Mouse (Mus musculus): Measurements from ENCODE around the gene Dus3l.

The Dus3l gene

DNA sequence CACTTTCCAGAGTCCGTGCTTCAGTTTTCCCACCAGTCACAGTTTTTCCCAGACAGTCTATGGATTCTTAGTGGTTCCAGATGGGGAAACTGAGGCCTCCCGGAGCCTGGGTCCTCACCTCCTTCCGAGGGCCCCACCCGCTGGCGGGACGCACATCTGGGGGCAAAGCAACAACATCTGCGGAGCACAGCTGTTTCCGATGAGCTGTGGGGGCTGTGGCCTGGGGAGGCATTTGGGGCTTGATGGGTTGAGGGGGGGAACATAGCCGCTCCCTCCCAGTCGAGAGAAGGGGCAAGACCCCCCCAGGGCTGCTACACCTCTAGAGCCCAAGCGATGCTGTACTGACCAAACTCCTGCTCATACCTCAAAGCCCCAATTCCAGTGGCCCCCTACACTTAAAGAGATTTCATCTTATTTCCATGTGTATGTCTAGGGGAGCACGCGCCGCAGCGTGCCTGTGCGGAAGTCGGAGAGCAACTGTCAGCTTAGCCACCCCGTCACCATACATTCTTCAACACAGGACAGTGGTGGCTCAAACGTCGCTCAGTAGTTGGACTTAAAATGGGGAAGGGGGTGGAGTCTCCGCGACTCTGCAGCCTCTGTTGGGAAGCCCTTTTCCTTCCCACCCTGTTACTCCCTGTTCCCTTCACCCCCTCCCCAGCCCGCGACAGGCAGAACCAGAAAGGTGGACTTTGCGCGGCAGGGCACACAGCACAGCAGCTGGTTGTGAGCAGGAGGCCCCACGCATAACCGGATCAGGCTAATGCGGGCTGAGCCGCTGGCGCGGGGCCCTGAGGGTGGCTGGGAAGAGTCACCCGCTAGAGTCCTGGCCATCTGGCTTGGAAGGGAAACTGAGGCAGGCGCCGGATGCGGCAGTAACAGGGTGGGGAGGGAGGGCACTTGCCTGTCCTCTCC, 10.0 kb upstream of the Dus3l start:
- no peak for DNase-seq (ENCODE audit: low spot score)

DNA sequence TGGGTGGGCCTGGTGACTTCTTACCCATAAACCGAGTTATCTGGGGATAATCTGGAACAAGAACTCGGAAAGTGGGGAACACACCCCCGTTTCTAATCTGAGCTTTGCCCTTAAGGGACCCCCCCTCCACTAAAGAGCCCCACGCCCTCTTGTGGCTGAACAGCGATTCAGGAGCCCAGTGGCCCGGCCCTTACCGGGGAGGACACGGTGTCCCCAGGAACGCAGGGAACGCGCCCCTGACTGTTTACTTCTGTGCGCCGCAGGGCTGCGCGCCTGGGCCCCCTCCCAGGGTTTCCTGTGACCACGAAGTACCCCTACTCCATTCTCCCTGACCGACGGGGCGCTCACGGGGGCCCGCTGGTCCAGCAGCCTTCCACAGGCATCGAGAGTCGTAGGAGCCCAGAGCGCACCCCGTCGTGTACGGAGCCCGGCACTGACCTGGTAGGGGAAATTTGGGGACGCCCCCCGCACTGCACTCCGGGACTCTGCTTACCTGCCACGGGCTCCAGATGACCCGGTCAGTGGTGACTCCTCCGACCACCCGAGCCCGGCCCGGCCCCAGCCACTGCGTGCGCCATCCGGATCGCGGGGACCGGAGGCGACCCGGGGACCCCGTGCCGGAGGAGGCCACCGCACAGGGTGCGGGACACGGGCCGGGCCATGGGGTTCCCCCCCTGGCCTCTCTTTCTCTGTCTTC, 7.7 kb upstream of the Dus3l start:
- DNase-seq (ENCODE audit: low spot score) = no peak

DNA sequence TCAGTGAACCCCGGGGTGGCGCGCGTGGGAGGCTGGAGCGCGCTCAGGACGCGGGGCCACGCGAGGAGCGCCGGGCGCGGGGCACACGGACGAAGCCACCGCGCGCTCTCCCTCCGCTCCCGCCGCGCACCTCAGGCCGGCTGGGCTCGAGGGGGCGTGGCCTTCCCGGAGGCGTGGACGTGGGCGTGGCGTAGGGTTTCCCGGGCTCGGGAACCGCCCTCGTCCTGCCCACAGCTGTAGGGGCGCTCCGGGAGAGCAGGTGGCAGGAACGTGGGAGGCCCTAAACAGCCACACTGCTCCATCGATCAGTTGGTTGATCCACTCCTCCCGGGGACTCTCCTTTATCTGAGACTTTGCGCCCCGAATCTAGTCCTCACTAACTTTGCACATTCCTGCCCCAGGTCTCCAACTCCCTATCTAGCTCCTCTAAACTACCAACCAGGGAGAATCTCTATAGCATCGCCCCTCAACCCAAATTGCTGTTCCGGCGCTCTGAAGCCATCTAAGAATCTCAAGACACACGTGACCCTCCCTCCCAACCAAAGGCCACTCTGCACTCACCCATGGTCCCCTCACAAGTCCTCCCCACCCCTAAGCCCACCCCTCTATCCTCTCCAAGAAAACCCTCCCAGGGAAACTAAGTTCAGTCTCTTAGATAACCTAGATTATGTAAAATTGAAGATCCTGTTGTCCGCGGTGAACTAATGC, 7.0 kb upstream of the Dus3l start, which contains the start of gene Nrtn:
Nrtn (minus strand) TSS at position 115 of the 708 bp plus-strand sequence.
- DNase-seq (ENCODE audit: low spot score) = no peak

DNA sequence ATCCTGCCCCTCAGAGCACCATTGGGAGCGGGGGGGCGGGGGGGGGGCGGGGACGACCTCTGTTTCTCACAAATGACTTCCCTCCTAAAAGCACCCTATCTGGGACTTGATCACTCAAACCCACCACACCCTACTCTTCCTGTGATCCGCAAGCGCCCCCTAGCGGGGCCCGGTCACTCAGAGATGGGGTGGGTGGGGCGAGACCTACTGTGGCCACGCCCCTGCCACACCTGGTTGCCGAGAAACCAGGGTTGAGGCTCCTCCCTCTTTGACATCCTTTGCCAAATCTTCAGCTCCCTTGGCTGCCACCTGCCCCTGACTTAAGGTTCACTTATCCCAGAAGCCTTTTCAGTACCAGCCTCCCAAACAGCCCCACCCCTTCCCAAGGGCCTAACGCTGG, 6.4 kb upstream of the Dus3l start:
- DNase-seq (ENCODE audit: low spot score) = no peak

DNA sequence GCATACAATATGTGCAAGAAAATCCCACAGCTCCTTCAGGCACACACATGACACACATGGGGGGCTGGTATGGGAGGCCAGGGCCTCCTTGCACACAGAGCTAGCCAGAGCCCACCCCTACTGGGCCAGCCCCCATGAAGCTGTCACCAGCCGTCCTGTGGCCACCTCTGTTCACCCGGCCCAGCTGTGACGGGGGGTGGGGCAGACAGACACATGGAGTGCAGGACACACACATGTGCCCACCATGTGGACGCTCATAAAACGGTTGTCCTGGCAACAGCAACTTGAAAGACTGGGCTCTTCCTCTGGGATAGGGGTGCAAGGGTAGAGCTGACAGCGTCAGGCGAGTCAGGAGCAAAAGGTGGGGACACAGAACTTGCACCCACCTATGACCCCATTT, 5.3 kb upstream of the Dus3l start:
- DNase-seq (ENCODE audit: low spot score) = no peak

DNA sequence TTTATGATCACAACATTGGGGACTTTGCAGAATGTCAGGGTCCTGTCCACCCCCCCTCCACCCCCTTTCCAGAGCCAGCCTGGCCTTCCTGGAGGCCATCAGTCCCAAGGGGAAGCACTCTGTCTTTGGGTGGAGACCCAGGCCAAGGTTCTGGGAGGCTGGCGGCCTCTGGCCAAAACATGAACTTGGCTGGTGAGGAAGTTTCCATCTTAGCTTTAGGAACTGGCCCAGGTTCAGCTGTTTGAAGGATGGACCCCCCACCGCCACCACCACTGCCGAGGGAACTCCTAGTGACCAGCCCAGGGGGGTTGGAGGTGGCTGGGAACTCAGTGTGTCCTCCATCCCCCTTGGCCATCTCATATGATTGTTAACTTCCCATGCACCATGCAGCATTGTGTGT, 3.5 kb upstream of the Dus3l start:
- no peak for DNase-seq (ENCODE audit: low spot score)

DNA sequence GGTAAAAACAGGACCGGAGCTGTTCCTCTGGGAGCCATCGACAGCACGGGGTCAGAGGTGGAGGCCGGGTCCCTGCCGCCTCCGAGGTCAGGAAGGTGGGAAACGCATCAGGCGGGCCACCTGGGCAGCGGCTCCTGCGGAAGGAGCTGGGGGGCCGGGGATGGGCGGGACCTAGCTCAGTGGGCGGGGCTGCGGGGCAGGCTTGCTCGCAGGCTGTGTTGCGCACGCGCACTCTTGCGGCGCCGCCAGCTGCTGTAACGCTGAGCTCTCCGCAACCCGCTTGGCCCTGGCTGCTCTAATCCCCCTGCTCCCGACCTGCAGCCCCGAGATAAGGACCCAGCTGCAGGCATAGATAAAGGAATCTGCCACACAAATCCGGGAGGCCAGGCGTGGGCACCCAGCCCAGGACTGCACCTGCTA, 2.6 kb upstream of the Dus3l start:
- no peak for DNase-seq (ENCODE audit: low spot score)

DNA sequence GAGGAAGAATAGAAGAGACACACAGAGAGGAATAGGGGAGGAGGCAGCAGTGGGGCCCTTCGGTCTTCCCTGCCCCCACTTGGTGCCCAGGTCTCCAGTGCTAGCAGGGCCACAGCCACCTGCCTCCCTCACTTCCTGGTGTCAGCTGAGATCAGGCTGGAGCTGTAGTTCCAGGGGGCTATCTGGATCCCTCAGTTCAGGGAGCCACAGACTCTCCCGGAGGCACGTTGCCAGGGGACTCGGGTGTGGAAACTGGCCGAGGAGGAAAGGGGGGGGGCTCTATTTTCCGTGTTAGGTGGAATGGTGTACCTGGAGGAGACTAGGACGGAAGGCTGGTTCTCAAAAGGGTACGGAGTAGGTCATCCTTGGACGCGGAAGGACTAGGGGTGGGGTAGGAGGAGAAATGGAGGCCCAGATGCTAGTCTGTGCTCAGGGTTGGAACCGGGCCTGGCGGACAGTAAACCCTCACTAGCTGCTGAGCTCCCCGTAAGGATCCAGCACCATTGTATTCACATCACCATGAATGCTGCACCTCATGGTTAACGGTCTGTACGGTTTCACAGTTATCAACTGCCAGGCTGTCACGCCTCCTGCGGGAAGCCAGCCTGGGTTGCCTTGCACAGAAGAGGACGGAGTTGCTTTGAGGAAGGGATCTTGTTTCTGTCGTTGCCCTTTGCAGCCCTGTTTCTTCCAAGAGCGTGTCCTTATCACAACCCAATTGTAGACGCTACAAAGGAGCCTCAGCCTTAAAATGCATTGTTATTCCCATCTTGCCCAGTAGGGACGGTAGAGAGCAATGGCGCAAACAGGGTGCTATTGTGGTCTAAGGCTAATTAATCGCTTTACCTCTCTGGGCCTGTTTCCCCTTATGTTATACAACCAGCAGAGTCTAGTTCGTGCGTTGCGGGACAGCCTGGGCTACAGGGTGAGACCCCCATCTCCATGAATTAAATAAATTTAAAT, 1.5 kb upstream of the Dus3l start:
- no peak for DNase-seq (ENCODE audit: low spot score)

DNA sequence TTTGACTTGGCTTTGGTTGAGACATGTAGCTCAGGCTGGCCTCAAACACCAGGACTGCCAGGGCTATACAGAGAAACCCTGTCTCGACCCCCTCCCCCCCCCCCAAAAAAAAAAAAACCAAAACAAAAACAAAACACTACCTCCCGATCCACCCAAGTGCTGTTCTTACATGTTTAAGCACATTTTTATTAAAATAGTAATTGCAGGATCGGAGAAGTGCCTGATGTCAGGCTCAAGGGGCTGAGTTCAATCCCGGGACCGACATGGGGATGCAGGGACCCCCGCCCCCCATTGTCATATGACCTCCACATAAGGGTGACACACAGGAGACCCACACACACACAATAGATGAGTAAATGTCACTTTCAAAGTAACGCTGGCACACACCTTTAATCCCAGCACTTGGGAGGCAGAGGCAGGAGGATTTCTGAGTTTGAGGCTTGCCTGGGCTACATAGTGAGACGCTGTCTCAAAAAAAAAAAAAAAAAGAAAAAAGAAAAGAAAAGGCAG, 761 bp upstream of the Dus3l start:
- no peak for DNase-seq (ENCODE audit: low spot score)

DNA sequence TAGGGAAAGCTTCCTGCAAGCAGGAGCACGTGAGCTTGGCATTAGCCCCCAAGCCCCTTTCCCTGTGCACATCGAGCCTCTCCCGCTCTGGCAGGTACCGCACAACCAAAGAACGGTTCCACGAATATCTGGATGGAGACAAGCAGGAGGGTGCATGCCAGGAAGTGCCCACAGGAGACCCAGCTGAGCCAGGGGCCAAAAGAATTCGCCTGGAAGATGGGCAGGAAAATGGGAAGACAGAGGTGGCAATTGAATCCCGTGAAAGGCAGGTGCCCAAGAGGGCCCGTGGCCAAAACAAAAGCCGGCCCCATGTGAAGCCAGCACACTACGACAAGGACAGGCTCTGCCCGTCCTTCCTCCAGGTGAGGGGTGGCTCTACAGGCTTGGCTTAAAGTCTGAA, 874 bp downstream of the Dus3l start:
- DNase-seq (ENCODE audit: low spot score) = no peak

DNA sequence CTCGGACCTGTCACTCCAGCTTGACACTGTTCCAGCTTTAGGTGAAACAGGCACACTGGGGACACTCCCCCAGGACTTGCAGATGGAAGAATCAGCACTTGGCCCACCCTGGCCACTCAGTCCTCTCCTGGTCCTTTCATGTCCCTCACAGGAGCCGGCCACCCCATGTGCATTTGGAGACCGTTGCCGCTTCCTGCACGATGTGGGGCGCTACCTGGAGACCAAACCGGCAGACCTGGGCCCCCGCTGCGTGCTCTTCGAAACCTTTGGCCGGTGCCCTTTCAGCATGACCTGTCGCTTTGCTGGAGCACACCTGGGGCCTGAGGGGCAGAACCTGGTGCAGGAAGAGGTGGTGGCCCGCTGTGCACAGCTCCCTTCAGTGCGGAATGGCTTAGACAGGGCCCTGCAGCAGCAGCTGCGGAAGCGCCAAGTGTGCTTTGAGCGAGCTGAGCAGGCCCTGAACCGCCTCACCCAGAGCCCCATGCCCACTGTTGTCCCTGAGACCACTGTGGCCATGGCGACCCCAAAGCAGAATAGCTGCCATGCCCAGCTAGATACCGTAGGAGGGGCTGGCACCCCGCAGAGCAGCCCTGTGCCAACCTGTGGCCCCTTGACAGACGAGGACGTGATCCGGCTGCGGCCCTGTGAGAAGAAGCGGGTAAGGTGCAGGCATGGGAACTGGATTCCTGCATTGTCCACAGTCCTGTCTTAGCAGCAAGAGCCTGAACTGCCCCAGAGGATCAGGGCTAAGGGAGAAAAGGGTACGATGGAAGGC, 2.3 kb downstream of the Dus3l start:
- DNase-seq (ENCODE audit: low spot score) = no peak

DNA sequence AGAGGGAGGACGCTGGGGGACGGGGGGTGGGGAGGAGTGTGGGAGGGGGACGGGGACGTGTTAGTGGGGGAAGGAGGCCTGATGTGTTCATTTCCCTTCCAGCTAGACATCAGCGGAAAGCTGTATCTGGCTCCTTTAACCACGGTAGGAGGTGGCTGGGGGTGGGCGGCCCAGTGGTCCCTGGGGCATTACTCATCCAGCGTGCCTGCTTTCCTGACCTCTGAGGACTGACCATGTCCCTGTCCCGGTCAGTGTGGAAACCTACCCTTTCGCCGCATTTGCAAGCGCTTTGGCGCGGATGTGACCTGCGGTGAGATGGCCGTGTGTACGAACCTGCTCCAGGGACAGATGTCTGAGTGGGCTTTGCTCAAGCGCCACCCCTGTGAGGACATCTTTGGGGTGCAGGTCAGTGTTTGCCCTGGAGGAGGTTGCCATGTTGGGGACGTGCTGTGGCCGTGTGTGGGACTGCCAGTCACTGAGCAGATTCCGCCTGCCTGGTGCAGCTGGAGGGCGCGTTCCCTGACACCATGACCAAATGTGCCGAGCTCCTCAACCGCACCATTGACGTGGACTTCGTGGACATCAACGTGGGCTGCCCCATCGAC, 3.1 kb downstream of the Dus3l start:
- no peak for DNase-seq (ENCODE audit: low spot score)

DNA sequence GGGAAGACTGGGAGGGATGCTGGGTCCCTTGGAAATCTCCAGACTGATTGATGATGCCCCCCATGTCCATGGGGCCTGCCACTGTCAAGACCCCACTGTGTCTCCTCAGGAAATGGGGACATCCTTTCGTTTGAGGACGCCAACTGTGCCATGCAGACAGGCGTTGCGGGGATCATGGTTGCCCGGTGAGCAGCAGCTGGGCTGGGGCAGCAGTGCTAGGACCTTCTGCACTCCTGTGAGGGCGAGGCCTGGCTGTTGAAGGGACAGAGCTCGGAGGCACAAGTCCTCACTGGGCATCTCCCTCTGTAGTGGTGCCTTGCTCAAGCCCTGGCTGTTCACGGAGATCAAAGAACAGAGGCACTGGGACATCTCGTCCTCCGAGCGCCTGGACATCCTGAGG, 4.4 kb downstream of the Dus3l start:
- no peak for DNase-seq (ENCODE audit: low spot score)

DNA sequence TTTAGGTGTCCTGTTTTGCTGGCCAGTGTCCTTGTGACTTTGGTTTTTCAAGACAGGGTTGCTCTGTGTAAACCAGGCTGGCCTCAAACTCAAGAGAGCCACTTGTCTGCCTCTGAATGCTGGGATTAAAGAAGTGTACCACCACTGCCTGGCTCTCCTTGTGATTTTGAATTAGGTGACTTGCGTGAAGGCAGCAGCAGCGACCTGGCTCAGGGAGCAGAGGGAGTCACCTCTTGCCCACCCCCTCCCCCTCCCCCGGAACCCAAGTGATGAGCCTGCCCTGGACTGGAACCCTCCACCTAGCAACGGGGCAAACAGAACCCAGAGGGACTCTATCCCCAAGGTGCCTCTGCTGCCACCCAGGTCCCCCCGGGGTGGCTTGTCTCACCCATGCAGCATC, 5.4 kb downstream of the Dus3l start, which contains the start of gene Prr22:
Prr22 (plus strand) TSS at position 301 of the 400 bp plus-strand sequence.
- DNase-seq (ENCODE audit: low spot score) = no peak

DNA sequence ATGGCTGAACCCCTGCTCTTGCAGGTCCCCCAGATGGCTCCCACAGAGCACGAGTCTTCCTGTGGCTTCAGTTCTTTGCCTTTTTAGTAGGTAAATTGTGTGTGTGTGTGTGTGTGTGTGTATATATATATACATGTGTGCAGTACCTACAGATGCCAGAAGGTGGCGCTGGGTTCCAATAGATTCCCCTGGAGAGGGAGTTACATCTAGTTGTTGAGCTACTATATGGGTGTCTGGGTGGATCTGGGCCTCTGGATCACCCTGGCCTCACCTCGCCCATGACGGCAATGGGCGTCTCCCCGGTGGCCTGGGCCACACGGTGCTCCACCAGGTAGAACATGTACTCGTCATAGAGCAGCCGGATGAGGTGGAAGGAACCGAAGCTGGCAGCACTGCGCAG, 13.0 kb downstream of the Dus3l start:
- no peak for DNase-seq (ENCODE audit: low spot score)

DNA sequence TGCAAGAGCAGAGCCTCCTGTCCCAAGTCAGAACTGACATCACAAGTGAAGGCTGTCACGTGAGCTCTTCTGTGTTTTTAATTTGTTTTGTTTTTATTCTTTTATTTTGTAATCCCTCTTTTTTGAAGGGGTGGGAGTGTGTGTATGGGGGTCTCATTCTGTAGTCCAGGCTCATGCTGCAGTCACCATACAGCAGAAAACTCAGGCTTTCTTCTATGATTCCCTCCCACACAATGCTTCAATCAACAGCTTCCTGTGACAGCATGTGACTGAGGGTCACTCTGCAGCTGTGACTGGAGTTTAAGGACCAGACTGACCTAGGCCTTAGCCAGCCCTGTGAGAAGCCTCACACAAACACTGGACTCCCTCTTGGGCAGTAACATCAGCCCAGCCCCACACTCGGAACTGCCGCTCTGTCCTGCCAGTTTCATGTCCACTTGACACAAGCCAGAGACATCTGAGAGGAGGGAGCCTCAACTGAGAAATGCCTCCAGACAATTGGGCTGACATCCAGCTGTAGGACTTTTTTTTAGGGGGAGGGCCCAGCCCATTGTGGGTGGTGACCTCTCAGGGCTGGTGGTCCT, 14.3 kb downstream of the Dus3l start:
- no peak for DNase-seq (ENCODE audit: low spot score)

DNA sequence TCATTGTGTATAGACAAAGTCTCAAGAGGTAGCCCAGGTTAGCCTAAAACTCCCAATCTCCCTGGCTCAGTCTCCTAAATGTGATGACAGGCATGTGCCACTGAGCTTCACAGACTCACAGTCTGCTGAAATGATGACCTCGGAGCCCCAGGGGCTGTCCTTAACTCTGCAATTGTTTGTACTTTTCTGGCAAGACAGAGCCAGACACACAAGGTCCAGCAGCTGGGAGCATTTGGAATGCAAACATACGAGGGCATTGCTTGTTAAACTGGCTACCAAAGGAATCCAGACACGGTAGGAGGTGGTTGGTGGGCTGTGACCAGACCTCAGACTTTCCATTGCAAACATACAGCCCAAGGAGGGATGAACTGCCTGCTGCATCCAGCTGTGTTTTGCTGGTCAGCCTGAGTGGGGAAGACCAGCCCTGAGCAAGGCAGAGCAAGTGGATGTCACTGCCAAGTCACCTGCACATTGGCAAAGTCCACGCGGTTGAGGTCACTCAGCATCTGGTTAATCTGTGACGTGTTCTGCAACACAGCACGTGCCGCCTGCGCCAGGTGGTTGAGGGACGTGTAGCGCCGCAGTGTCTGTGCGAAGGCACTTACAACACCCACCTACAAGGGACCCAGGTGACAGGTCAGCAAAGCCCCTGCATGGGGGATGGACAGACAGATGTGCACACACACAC, 15.9 kb downstream of the Dus3l start:
- DNase-seq (ENCODE audit: low spot score) = no peak

DNA sequence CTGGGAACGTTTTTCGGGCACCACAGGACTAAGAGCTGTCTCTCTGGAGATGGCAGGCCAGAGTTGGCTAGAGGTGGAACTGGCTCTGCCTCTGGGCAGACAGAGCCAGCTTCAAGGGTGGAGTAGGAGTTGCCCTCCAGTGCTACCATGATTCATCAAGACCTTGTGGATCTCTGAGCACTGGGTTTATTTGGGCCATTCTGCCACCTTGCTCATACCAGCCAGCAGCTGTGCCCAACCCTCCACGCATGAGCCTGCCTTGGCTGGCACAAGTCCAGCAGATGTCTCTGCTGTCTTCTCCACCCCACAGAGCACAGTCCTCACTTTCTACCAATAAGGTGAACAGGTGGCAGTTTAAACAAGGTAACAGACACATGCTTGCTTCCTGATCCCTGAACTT, 24.3 kb downstream of the Dus3l start:
- no peak for DNase-seq (ENCODE audit: low spot score)

DNA sequence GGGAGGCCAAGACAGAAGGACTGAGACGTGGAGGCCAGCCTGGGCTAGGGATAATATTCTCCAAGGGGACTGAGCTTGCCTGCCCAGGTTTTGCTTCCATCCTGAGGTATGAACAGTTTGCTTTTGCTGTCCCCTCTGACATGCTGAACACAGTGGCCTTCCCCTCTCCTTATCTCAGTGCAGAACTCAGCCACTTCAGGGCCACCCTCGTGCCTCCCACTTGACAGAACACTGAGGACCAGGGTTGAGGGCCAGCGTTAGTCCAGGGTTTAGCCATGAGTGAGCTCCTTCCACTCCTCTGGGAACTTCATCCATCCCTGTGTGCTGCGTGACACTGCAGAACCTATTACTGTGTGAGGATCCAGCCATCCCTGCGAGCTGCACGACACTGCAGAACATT, 24.7 kb downstream of the Dus3l start:
- no peak for DNase-seq (ENCODE audit: low spot score)
